Mouse (Mus musculus) spleen, adult 18-20 months (tissue): ENCODE results near the gene Npas2.

ENCODE experiments used
- DNase-seq, 2 experiments: peaks; one replicate each; pipeline ENCODE4 v3.0.0; 2022; ENCODE audit warnings: mixed read lengths in 2 of 2

The Npas2 gene

DNA sequence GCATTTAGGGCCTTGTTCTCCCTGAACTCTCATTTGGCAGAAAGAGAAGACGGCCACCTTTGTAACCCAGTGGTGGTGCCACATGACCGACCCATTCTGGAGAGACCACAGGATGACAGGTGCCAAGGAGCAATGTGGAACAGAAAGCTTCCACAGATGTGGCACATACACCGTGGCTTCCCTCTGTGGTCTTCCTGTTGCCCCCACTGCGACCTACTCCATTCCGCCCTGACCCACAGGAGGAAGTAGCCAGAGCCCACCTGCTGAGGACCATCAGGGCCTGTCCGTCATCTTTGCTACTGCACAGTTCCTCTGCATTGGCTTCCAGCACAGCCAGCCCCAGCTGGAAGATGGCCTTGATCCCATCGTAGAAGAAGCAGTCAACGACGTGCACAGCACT is 187.5 kb downstream of the Npas2 start:
- DNase-seq: no peak

DNA sequence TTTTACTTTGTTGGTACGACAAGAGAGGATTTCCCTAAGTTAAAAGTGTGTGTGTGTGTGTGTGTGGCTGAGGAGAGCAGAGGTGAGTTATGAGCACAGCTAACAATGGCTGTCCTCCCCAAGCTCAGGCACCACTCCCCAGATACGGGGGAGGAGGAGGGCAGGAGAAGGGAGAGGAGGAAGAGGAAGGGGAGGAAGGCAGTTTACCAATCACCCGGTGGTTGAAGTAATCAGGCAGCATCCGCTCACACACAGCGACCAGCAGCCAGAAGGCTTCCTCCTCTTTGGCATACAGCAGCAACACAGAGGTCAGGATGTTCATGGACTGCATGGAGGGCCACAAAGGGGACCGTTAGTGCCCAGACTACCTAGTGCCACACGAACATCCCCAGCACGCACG is 191.4 kb downstream of the Npas2 start:
- DNase-seq: no peak

DNA sequence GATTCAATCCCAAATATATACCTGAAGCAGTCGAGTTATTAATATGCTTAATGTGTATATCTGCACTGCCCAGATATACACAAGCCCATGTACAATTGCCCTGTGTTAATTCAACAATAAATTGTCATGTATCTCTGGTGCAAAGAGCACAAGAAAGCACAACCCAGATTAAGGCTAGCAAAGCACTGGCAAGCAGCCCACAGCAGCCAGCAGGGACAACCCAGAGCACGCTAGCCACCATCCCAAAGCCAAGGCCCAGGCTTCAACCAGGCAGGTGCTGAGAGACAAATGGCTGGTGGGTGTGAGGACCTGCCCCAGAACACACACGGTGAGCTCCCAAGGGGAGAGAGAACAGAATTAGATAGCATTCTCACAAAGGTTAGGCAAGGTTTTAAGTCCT is 192.9 kb downstream of the Npas2 start:
- DNase-seq: no peak

DNA sequence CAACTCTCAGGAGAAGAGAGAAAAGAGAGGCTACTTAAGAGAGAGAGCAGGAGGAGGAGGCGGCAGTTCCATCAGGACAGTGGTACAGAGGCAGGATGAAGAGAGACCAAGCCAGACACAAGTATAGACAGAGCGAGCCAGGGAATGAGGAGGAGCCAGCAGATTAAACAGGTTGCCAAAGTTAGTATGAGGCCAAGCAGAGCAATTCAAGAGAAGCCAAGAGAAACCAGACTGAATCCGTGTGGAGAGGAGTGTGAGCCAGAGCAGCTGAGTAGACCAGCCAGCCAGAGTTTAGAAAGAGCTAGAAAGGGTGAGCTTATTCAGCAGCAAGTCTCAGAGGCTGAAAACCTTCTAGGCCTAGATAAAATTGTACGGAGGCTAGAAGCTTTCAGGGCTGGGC is 194.0 kb downstream of the Npas2 start:
- DNase-seq: no peak

DNA sequence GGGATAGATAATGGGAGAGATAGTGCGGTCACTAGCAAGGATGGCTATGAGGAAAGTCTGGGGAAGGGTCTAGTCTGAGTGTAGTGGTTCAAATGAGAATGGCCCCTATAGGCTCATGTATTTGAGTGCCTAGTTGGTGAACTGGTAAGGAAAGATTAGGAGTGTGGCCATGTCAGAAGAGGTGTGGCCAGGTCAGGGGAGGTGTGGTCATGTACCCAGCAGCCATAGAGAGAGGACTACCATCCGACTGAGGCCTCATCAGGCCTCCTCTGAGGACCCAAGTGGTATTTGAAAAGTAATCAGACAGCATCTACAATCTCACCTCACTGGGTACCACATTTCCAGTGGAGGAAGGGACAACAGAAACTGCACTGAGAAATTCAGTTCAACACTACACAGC is 194.6 kb downstream of the Npas2 start:
- no peak for DNase-seq

DNA sequence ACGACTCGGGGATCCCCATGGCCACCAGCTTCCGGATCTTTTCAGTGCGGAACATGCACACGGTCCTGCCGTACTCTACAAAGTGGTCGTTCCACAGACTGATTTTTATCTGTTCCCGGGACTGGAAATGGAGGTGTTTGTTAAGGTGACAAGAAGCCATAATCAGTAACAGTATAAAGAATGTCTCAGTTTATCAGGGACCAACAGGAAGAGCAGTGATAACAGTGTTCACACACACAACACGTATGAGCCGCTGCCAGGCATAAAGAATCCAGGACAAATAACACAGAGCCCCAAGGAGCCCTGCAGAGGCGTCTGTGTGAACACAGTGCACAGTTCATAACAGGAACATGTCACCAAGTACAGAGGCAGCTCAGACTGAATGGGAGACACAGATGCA is 195.8 kb downstream of the Npas2 start:
- DNase-seq: no peak

DNA sequence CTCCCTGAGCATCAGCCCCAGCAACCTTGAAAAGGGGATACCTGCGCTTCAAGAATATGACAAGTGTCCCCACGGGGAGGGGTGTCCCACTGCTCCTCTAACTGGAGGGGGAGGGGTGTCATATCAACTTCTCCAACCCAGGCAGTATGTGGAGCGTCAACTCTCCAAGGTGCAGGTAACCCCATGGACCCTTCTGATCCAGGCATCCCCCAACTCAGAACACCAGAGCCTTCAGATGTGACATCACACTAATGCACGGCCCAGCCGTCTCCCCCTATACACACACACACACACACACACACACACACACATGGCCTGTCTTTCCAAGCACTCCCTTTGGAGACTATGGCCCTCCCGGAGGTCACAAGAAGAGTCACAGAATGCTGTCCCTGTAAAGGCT is 198.1 kb downstream of the Npas2 start:
- no peak for DNase-seq

DNA sequence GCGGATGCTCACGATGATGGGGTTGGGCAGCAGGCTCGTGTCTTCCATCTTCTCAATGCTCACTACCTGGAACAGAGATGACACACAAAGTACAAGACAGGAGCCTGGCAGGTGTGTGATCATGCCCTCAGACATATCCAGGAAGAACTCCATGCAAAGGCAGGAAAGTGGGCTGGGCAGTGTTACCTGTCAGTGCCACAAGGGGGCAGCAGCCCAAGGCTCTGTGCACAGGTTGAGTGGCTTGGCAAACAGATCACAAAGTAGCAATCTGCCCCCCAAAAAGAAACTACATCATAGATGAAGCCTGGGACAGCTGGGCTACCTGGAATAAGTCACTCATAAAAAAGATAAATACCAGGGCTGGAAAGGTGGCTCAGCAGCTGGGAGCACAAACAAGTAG is 198.7 kb downstream of the Npas2 start:
- DNase-seq: peak; percentile 34 to 71

DNA sequence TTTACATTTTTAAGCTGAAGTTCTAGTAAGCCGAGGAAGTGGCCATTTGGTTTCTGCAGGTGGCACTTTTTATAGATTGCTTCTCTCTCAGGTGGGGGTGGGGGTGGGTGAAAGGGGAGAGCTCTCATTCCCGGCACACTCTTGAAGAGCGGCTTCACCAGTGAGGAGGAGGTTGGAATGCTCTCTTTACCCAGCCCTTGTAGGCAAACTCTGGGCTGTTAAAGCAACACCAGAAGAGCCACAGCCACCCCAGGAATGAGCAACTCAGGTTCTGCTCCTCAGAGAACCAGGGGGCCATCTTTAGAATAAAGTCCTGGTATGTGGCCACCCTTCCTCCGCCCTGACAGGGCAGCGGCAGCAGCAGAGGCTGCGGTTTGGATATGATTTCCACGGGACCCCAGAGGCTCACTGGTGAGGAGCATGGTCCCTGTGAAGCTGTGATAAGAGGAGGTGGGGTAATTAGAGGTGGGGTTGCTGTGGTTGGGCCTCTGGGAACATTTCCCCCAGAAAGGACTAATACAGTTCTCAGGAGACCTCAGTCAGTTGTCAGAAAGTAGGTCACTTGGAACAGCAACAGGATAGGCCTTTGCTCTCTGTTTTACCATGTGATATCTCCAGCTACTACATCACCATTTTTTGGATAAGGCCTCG is 199.8 kb downstream of the Npas2 start:
- DNase-seq: no peak

DNA sequence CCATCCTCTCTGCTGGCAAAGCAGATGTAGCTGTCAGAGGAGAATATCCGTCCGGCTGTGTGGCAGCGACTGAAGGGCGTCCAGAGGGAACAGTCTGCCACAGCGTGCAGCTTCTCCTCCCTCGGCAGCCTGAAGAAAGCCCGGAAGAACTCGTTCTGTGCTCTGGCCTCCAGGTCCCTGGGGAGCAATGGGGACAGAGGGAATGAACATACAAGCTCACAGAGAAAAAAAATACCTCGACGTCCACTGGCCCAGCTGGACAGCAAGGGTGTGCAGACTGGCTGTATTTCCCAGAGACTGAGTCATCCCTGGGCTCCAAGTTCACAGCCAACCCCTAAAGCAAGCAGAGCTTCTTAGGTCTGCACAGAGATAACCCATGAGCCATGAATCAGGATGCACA is 200.6 kb downstream of the Npas2 start:
- no peak for DNase-seq

DNA sequence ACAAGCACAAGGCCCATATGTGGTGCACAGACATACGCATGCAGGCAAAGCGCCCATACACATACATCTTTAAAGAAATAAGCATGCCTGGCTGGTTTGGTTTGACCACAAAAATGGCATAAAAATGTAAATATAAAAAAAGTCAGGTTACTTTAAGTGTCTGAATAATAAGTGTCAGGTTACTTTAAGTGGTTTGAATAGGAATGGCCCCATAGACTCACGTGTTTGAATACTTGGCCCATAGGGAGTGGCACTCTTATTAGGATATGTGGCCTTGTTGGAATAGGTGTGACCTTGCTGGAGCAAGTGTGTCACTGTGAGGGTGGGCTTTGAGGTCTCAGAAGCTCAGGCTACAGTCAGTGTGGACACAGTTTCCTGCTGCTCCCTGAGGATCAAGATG is 201.1 kb downstream of the Npas2 start:
- no peak for DNase-seq

DNA sequence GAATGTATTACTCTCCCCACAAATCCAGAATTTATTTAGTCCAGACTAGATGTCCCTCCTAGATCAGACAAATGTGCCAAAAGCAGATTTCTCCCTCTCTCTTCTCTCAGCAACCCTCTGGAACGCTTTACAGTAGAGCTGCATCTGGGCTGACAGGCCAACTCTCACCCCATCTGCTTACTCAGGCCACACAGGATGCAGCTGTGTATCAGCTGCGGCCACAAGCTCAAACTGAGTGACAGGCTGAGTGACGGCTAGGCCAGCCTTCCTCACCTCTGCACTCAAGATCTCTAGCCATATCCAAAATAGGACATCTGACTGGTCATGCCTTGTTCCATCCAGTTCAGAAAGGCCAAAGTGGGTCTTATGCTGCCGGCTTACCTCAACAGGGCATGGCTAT is 202.8 kb downstream of the Npas2 start:
- DNase-seq: no peak

DNA sequence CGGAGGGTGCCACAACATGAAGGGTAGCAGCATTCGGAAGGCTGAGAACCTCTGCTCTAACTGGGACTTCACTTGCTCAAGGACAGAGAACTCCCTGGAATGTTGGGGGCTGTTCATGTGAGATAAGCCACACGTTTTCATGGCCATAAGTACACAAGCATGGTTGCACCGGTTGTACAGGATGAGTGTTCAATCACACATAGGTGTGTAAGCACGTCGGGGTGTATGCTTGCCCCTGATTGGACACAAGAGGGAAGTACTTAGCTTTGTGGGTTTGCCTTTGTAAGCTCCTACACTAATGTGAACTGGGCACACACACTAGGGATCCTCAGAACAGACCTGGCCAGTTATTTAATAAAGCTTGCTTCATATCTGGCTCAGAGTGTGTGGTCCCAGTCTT is 204.8 kb downstream of the Npas2 start:
- DNase-seq: no peak

DNA sequence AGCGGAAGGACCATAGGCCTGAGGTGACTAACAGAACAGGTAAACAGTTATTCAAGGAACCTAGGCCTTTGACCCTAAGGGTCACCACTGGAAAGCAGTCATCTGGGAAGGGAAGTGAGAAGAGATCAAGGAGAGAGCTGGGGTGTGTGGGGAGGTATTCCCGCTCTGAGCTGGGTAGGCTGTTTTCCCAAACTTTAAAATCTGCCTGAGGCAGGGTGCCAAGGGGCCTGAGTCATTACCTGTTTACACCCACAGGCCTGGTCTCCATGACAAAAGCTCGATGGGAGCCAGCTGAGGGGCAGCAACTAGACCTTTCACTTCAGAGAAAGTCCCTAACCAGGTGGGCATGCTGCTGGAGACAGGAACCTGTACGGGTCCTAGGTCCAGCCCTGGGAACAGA is 205.7 kb downstream of the Npas2 start:
- no peak for DNase-seq

DNA sequence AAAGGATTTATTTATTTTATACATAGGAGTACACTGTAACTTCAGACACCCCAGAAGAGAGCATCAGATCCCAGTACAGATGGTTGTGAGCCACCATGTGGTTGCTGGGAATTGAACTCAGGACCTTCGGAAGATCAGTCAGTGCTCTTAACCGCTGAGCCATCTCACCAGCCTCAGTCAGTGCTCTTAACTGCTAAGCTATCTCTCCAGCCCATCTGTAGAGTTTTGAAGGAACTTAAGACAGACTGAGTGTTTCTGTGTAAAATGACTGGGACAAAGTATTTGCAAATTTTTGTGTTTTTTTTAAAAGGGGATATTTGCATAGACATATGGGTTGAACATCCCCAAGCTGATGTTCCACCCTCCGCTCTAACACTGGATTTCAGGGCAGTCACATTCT is 206.6 kb downstream of the Npas2 start:
- DNase-seq: no peak

DNA sequence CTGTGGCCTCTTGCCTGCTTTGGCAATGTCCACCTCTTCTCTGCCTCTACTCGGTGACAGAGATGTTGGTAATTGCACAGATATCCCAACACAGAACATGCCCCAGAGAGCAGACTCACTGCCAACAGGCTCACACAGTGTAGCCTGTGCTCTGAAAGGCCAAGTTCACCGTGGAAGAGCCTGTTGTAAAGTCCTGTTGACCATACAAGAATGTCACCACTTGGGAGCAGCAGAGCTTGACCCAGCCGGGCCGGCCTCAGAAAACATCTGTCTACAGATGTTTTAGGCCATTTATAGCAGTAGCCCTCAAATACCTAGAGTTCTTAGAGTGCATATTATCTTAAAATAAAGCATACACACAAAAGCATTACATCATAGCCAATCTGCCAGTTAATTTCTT is 213.6 kb downstream of the Npas2 start:
- no peak for DNase-seq

DNA sequence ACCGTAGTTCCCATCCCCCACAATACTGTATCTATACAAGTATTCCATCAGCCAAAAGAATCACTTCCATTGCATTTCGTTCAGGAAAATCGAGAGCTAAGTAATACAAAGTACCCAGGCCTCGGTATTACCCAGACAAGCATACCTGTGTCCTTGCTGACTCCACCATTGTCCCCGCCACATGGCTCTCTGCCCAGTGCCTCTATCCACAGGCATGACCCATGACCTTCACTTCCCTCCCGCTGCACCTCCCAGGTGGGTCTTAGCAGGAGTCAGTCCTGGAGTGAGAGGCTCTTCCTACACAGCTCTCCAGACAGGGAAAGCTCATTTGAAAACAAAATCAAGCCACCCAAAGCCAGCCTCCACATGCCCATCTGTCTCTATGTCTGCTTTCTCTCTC is 214.6 kb downstream of the Npas2 start:
- no peak for DNase-seq

DNA sequence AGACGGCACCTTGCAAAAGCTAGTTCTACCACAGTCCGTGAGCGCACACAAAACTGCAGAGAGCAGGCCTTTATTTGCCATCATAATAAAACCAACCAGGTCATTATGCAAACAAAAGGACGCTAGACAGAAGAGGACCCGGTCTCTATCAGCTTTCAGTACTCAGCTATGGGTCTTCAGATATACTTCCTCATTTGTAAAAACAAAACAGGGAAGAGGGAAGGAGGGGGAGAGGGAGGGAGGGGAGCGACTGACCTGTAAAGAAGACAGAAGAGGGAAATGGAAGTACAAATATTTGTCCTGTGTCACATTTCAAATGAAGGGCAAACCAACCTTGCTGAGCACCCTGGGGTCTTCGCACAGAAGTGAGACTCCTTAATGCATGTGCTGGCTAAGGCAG is 215.1 kb downstream of the Npas2 start:
- DNase-seq: no peak

DNA sequence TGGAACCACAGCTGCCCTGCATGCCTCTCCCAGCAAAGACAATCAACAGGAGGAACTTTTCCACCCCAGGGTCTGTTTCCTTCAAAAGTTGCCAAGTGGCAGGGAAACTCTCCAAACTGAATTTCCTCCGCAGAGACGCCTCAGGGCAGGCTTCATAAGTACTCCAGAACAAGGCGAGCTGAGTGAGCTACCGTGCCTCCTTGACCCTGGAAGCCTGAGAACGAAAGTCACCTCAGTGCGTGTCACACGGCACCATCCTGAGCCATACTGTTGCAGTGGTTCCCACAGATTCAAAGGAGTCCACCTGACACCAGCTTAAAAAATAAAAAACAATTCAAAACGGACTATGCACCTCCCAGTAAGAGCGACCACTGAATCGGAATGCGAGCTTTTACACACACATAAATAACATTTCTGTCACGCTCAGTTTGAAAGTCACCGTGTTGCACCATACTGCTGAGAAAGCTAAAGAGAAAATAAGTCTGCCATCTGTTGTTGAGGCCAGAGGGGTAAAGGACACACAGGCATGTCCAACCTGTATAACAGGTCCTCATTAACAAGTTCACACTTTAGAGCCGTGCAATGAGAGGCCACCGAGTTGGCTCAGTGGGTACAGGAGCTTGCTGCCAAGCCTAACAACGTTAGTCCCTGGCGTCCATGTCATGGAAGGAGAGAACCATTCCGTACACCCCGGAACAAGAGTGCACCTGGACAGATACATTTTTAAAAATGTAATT is 216.7 kb downstream of the Npas2 start:
- DNase-seq: no peak
